In genomic region chr5:29698493-29698892, GRCm38 (mm10) we compare ENCODE assay signal across 15 mouse cellular contexts. TPM values are rescaled to one million over a fixed set of nuclear protein-coding genes. Genes with fewer than 3 reads are reported as not detected.
DNase-seq lines count a peak whose midpoint lies in the region; ATAC-seq and TF ChIP-seq lines count a peak whose summit lies in the region.
"Had no signal": no experiment of that assay in that cellular context is flagged by ENCODE, and none has a peak within 500 bp of the region (broad histone marks: within the 10 kb centered on the region; RNA-seq: fewer than 3 reads in every experiment).

No protein-coding gene starts in this region.

- in situ Hi-C loops in Patski (cut with MboI; ENCODE audit: low pct_unique_long_range_greater_than_20kb), result no loop called here

- H3K36me3 ChIP-seq in kidney, embryonic 16.5 days (ENCODE audit: insufficient read depth, low read length), result no peaks in the 10 kb centered on the region
- H3K36me3 ChIP-seq: heart, embryonic 15.5 days; hindbrain, embryonic 15.5 days; limb, embryonic 15.5 days; midbrain, embryonic 12.5 days had no signal

- no peak overlapping the region for H3K4me2 ChIP-seq in kidney, embryonic 16.5 days (replicated peaks; ENCODE audit: low read depth, low read length)
- H3K4me2 ChIP-seq: heart, embryonic 15.5 days; hindbrain, embryonic 15.5 days; limb, embryonic 15.5 days; midbrain, embryonic 12.5 days had no signal

- CTCF ChIA-PET in Patski (lab: Charles Lee), result interaction anchor here (1.3 kb wide), 1 partner anchor 9 kb away, joined by 4 read pairs; no protein-coding TSS in a partner anchor

- H3K9me3 ChIP-seq in kidney, embryonic 16.5 days (ENCODE audit: low read length), result no peaks in the 10 kb centered on the region
- H3K9me3 ChIP-seq: heart, embryonic 15.5 days; hindbrain, embryonic 15.5 days; limb, embryonic 15.5 days; midbrain, embryonic 12.5 days had no signal

- ATAC-seq in Patski, result peak; percentile 5
- peak; percentile 27; the same call in 1 of the 2 replicates for ATAC-seq in kidney, embryonic 16.5 days (ENCODE audit: low FRiP score, low TSS enrichment)

- TF ChIP-seq CTCF in Patski (IDR thresholded peaks at IDR 0.05), result no peak

- POLR2A ChIA-PET in Patski (lab: Charles Lee), result no interaction called here

- DNase-seq in lung, postnatal 36 days, result peak; percentile 2
- no peak for DNase-seq in lung, postnatal 4 days
- DNase-seq in Patski (ENCODE audit: low read depth, low spot score), result no peak
- DNase-seq in yolk sac, embryonic 10.5 days (ENCODE audit: low spot score), result peak; percentile 54
- DNase-seq in gastrocnemius, postnatal 10 days, result no peak
- DNase-seq in cerebellum, adult 11-12 months, result no peak
- DNase-seq: adrenal gland, postnatal 36 days; cerebellum, postnatal 14 days; thymus, postnatal 36 days had no signal

- H3K27ac ChIP-seq in kidney, embryonic 16.5 days (ENCODE audit: low read length), result no peak overlapping the region
- H3K27ac ChIP-seq: heart, embryonic 15.5 days; hindbrain, embryonic 15.5 days; limb, embryonic 15.5 days; midbrain, embryonic 12.5 days had no signal

- no peak overlapping the region for H3K4me3 ChIP-seq in kidney, embryonic 16.5 days (ENCODE audit: low read length)
- H3K4me3 ChIP-seq: heart, embryonic 15.5 days; hindbrain, embryonic 15.5 days; limb, embryonic 15.5 days; midbrain, embryonic 12.5 days had no signal

- no peaks in the 10 kb centered on the region for H3K4me1 ChIP-seq in kidney, embryonic 16.5 days (ENCODE audit: insufficient read depth, low read length)
- H3K4me1 ChIP-seq: heart, embryonic 15.5 days; hindbrain, embryonic 15.5 days; limb, embryonic 15.5 days; midbrain, embryonic 12.5 days had no signal

- 80% methylated on average over 4 of the region's 4 CpGs for WGBS in kidney, embryonic 16.5 days

- no peaks in the 10 kb centered on the region for H3K27me3 ChIP-seq in Patski
- H3K27me3 ChIP-seq in kidney, embryonic 16.5 days (ENCODE audit: insufficient read depth, low read length), result no peaks in the 10 kb centered on the region
- H3K27me3 ChIP-seq: heart, embryonic 15.5 days; hindbrain, embryonic 15.5 days; limb, embryonic 15.5 days; midbrain, embryonic 12.5 days had no signal

- no peak overlapping the region for H3K9ac ChIP-seq in kidney, embryonic 16.5 days (replicated peaks; ENCODE audit: low read length)
- H3K9ac ChIP-seq: heart, embryonic 15.5 days; hindbrain, embryonic 15.5 days; limb, embryonic 15.5 days; midbrain, embryonic 12.5 days had no signal

RNA-seq across cellular contexts. Expression of gene Dnajb6, which starts 37.0 kb away (rescaled TPM):
- 136 TPM for polyA plus RNA-seq in Patski (2021)
- polyA plus RNA-seq in kidney, embryonic 16.5 days (2015; fragmentation: Nextera tagmentation; extraction: Ambion mirVana), result 125 and 132 TPM in 2 replicates
- total RNA-seq in gastrocnemius, postnatal 10 days (2021), result 10 to 100 TPM; 67.7 to 78.0 TPM

RNA-seq across cellular contexts. Expression of gene Gm5129, which starts 37.2 kb away (rescaled TPM):
- polyA plus RNA-seq in Patski (2021), result not detected
- polyA plus RNA-seq in kidney, embryonic 16.5 days (2015; fragmentation: Nextera tagmentation; extraction: Ambion mirVana), result not detected in 2 replicates
- total RNA-seq in gastrocnemius, postnatal 10 days (2021), result not detected
- polyA plus RNA-seq: embryonic facial prominence, embryonic 11.5 days; heart, embryonic 15.5 days; hindbrain, embryonic 15.5 days; limb, embryonic 15.5 days; midbrain, embryonic 12.5 days had no signal

Comparison
In these comparisons a context has a peak if more than half of its experiments do, and no peak if none do; other contexts are left out.
1. DNase-seq: peak in lung, postnatal 36 days (single experiment) and yolk sac, embryonic 10.5 days (single experiment); none in lung, postnatal 4 days (0 of 2), Patski (single experiment), gastrocnemius, postnatal 10 days (single experiment) and cerebellum, adult 11-12 months (single experiment).